25 mouse cellular contexts compared by ENCODE assay signal in the genomic region with DNA sequence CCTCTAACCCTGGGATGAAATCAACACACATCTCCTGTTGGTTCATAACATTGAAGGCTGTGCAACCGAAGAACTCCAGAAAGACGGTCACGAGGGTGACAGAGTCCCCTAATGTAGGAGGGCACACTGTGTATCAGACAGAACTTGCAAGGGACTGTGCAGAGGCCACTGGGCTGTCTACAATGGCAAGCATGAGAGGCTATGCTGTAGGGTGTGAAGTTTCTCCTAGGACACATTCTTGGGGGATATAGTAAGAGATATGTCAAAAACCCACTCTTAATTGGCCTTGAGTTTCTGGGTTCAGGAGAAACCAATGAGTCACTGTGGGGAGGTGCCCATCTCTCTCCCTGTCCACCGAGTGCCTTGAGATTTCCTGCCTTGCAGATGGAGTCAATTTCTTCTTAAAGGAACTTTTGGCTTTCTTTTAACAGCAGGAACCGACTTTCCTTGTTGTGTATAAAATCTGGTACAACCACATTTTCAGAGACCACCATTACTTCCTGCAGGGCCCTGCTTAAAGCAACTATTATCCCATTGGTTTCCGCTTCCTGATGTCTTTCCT. TPM values are rescaled to one million over a fixed set of nuclear protein-coding genes. Genes with fewer than 3 reads are reported as not detected.
DNase-seq lines count a peak whose midpoint lies in the region; ATAC-seq and TF ChIP-seq lines count a peak whose summit lies in the region.
"Had no signal": no experiment of that assay in that cellular context is flagged by ENCODE, and none has a peak within 500 bp of the region (broad histone marks: within the 10 kb centered on the region; RNA-seq: fewer than 3 reads in every experiment).

No protein-coding gene starts in this region.

- no peaks in the 10 kb centered on the region for H3K36me3 ChIP-seq in heart, adult 2 months (ENCODE audit: control insufficient read depth, insufficient read depth, low read length)
- H3K36me3 ChIP-seq in midbrain, embryonic 11.5 days (ENCODE audit: control insufficient read depth, insufficient read depth, low read length), result no peaks in the 10 kb centered on the region
- H3K36me3 ChIP-seq in midbrain, embryonic 10.5 days, result no peaks in the 10 kb centered on the region
- H3K36me3 ChIP-seq in C2C12 (ENCODE audit: control insufficient read depth, insufficient read depth) (no peaks in the 10 kb centered on the region), myocyte (ENCODE audit: control insufficient read depth, insufficient read depth) (no peaks in the 10 kb centered on the region)
- H3K36me3 ChIP-seq: embryonic facial prominence, embryonic 10.5 days; embryonic facial prominence, embryonic 15.5 days; forebrain, embryonic 15.5 days; hindbrain, embryonic 12.5 days; kidney, embryonic 15.5 days; limb, embryonic 13.5 days; lung, embryonic 15.5 days; neural tube, embryonic 12.5 days had no signal

- H3ac ChIP-seq in C2C12 (ENCODE audit: control insufficient read depth, insufficient read length, low read depth) (no peak overlapping the region), myocyte (ENCODE audit: control insufficient read depth, insufficient read length) (no peak overlapping the region)

- H3K79me2 ChIP-seq in heart, adult 2 months (replicated peaks; ENCODE audit: control insufficient read depth, insufficient read depth, low read length), result no peaks in the 10 kb centered on the region
- H3K79me2 ChIP-seq in C2C12 (ENCODE audit: control insufficient read depth, insufficient read depth), result no peaks in the 10 kb centered on the region
- H3K79me2 ChIP-seq in myocyte (ENCODE audit: control insufficient read depth, insufficient read depth), result no peaks in the 10 kb centered on the region

- H3K4me2 ChIP-seq in midbrain, embryonic 11.5 days, result no peak overlapping the region
- peak overlapping the region; percentile 70 for H3K4me2 ChIP-seq in myocyte (ENCODE audit: low read depth)
- H3K4me2 ChIP-seq: embryonic facial prominence, embryonic 15.5 days; forebrain, embryonic 15.5 days; hindbrain, embryonic 12.5 days; kidney, embryonic 15.5 days; limb, embryonic 13.5 days; liver, embryonic 11.5 days; lung, embryonic 15.5 days; neural tube, embryonic 12.5 days had no signal

- no peaks in the 10 kb centered on the region for H3K27me3 ChIP-seq in heart, adult 2 months (ENCODE audit: control insufficient read depth, insufficient read depth, low read length)
- H3K27me3 ChIP-seq in midbrain, embryonic 11.5 days (ENCODE audit: control insufficient read depth, insufficient read depth, low read length), result no peaks in the 10 kb centered on the region
- H3K27me3 ChIP-seq in midbrain, embryonic 10.5 days (ENCODE audit: low read depth, poor library complexity, severe bottlenecking), result no peaks in the 10 kb centered on the region
- H3K27me3 ChIP-seq in C2C12 (ENCODE audit: control insufficient read depth, insufficient read depth, insufficient read length) (no peaks in the 10 kb centered on the region), myocyte (ENCODE audit: control insufficient read depth, insufficient read depth, insufficient read length) (no peaks in the 10 kb centered on the region)
- H3K27me3 ChIP-seq: embryonic facial prominence, embryonic 15.5 days; forebrain, embryonic 15.5 days; hindbrain, embryonic 12.5 days; kidney, embryonic 15.5 days; limb, embryonic 13.5 days; lung, embryonic 15.5 days; neural tube, embryonic 12.5 days had no signal

- H3K4me1 ChIP-seq in heart, adult 2 months (ENCODE audit: control insufficient read depth, insufficient read depth, low read length), result peaks cover 15% of the 10 kb centered on the region
- H3K4me1 ChIP-seq in midbrain, embryonic 11.5 days (ENCODE audit: control insufficient read depth, insufficient read depth, low read length), result no peaks in the 10 kb centered on the region
- no peaks in the 10 kb centered on the region for H3K4me1 ChIP-seq in midbrain, embryonic 10.5 days
- H3K4me1 ChIP-seq: embryonic facial prominence, embryonic 15.5 days; forebrain, embryonic 15.5 days; hindbrain, embryonic 12.5 days; neural tube, embryonic 12.5 days had no signal

- no peaks in the 10 kb centered on the region for H3K9me3 ChIP-seq in midbrain, embryonic 11.5 days (ENCODE audit: control insufficient read depth, low read length)
- H3K9me3 ChIP-seq in midbrain, embryonic 10.5 days (replicated peaks), result peaks cover 4% of the 10 kb centered on the region; the same call in 1 of the 2 replicates
- H3K9me3 ChIP-seq: embryonic facial prominence, embryonic 10.5 days; embryonic facial prominence, embryonic 15.5 days; forebrain, embryonic 15.5 days; kidney, embryonic 15.5 days; limb, embryonic 13.5 days; lung, embryonic 15.5 days; neural tube, embryonic 12.5 days had no signal

- no peak for ATAC-seq in midbrain, embryonic 11.5 days (ENCODE audit: low FRiP score)
- ATAC-seq: forebrain, embryonic 15.5 days; hindbrain, postnatal 0 days; midbrain, embryonic 16.5 days had no signal

- no peak for TF ChIP-seq POLR2A in heart, adult 2 months (IDR thresholded peaks at IDR 0.05; ENCODE audit: insufficient read depth, low read depth, low read length)
- no peak for TF ChIP-seq POLR2A in myocyte (IDR thresholded peaks at IDR 0.05; ENCODE audit: insufficient read length, low read depth)

- H3K9ac ChIP-seq in heart, adult 2 months (ENCODE audit: low read depth, low read length), result no peak overlapping the region
- H3K9ac ChIP-seq in midbrain, embryonic 11.5 days (ENCODE audit: low read length), result no peak overlapping the region
- H3K9ac ChIP-seq: embryonic facial prominence, embryonic 15.5 days; forebrain, embryonic 15.5 days; hindbrain, embryonic 12.5 days; kidney, embryonic 15.5 days; limb, embryonic 13.5 days; lung, embryonic 15.5 days; neural tube, embryonic 12.5 days had no signal

- no peaks in the 10 kb centered on the region for H3K79me3 ChIP-seq in C2C12 (ENCODE audit: low read depth)

- DNase-seq in heart, adult 2 months, result no peak
- no peak for DNase-seq in heart, postnatal 25 days (ENCODE audit: low spot score)
- peak; percentile 66 for DNase-seq in midbrain, embryonic 11.5 days (ENCODE audit: low spot score, missing footprints)
- DNase-seq in midbrain, embryonic 10.5 days (ENCODE audit: low spot score), result no peak
- DNase-seq in urinary bladder, postnatal 36 days (ENCODE audit: low spot score in 2 of 2), result no peak
- DNase-seq: adrenal gland, postnatal 25 days; cerebellum, adult 2 months; cerebellum, postnatal 25 days; heart, postnatal 14 days; kidney, postnatal 4 days; right cerebral cortex, postnatal 4 days; thymus, postnatal 14 days had no signal

- no peak overlapping the region for H3K4me3 ChIP-seq in heart, adult 2 months
- no peak overlapping the region for H3K4me3 ChIP-seq in midbrain, embryonic 11.5 days (ENCODE audit: low read depth, low read length)
- H3K4me3 ChIP-seq in midbrain, embryonic 10.5 days, result no peak overlapping the region
- H3K4me3 ChIP-seq in C2C12 (ENCODE audit: insufficient read depth, poor library complexity, severe bottlenecking), result no peak overlapping the region
- no peak overlapping the region for H3K4me3 ChIP-seq in myocyte
- H3K4me3 ChIP-seq: embryonic facial prominence, embryonic 10.5 days; embryonic facial prominence, embryonic 15.5 days; forebrain, embryonic 15.5 days; hindbrain, embryonic 12.5 days; kidney, embryonic 15.5 days; limb, embryonic 13.5 days; lung, embryonic 15.5 days; neural tube, embryonic 12.5 days had no signal

- no peak for TF ChIP-seq EP300 in heart, adult 2 months (IDR thresholded peaks at IDR 0.05; ENCODE audit: insufficient read depth, low read depth, low read length)

- intact Hi-C loops in heart, adult 2 months (cut with DNase I), result loop anchor here (2.0 to 10.0 kb wide), 3 partner anchors 131 to 359 kb away; a partner anchor contains a TSS
- intact Hi-C loops in heart, postnatal 25 days (cut with DNase I), result loop anchor here (2.0 to 10.0 kb wide), 2 partner anchors 87 to 151 kb away; no protein-coding TSS in a partner anchor

- H3K27ac ChIP-seq in heart, adult 2 months, result peak overlapping the region; percentile 47
- no peak overlapping the region for H3K27ac ChIP-seq in midbrain, embryonic 11.5 days (ENCODE audit: low read depth, low read length)
- H3K27ac ChIP-seq in midbrain, embryonic 10.5 days (replicated peaks), result no peak overlapping the region
- H3K27ac ChIP-seq: embryonic facial prominence, embryonic 10.5 days; embryonic facial prominence, embryonic 15.5 days; forebrain, embryonic 15.5 days; hindbrain, embryonic 12.5 days; hindbrain, postnatal 0 days; kidney, embryonic 15.5 days; limb, embryonic 13.5 days; lung, embryonic 15.5 days; neural tube, embryonic 12.5 days had no signal

- no peak for TF ChIP-seq CTCF in heart, adult 2 months (IDR thresholded peaks at IDR 0.05)
- TF ChIP-seq CTCF in C2C12 (IDR thresholded peaks at IDR 0.05; ENCODE audit: control insufficient read depth, insufficient read depth, insufficient read length), result no peak

- 61% methylated on average over 6 of the region's 6 CpGs for WGBS in heart, adult 2 months
- WGBS in midbrain, embryonic 11.5 days, result 82% methylated on average over 6 of the region's 6 CpGs
- 86% methylated on average over 6 of the region's 6 CpGs for whole genome bisulfite sequencing in midbrain, embryonic 10.5 days

TF ChIP-seq in C2C12, 6 proteins besides CTCF, POLR2A, EP300 and RAD21:
- TF ChIP-seq CEBPB (IDR thresholded peaks at IDR 0.05; ENCODE audit: low read depth), result no peak
- TF ChIP-seq FOSL1 (IDR thresholded peaks at IDR 0.05; ENCODE audit: insufficient read depth, low read length, poor library complexity, severe bottlenecking), result peak; percentile 64
- TF ChIP-seq MYOD1 (IDR thresholded peaks at IDR 0.05; ENCODE audit: control insufficient read depth, insufficient read length, low read depth), result no peak
- peak; percentile 78 for TF ChIP-seq MAX (IDR thresholded peaks at IDR 0.05)
- TF ChIP-seq MYOG (IDR thresholded peaks at IDR 0.05; ENCODE audit: control insufficient read depth, extremely low read depth, insufficient read length), result no peak
TF ChIP-seq in C2C12: peak in this region for 2.

TF ChIP-seq in myocyte, 11 proteins besides CTCF, POLR2A, EP300 and RAD21 (continues in another document):
- TF ChIP-seq TCF12 (IDR thresholded peaks at IDR 0.05; ENCODE audit: insufficient read depth, poor library complexity, severe bottlenecking), result no peak
- TF ChIP-seq E2F4 (IDR thresholded peaks at IDR 0.05; ENCODE audit: insufficient read depth), result no peak
- TF ChIP-seq MYOG (IDR thresholded peaks at IDR 0.05; ENCODE audit: control insufficient read depth in 1 of 3, insufficient read depth in 1 of 3, insufficient read length in 2 of 3, low read depth in 2 of 3), result no peak
- no peak for TF ChIP-seq SRF (IDR thresholded peaks at IDR 0.05; ENCODE audit: control insufficient read depth, insufficient read length, low read depth)
- no peak for TF ChIP-seq CEBPB (IDR thresholded peaks at IDR 0.05; ENCODE audit: insufficient read depth, poor library complexity, severe bottlenecking)
- no peak for TF ChIP-seq POLR2AphosphoS2 (IDR thresholded peaks at IDR 0.05; ENCODE audit: insufficient read length, low read depth)

RNA-seq across cellular contexts. Expression of a gene that starts 29.7 kb away (rescaled TPM):
- 10 to 100 TPM; 31.1 to 36.1 TPM for total RNA-seq in heart, adult 2 months (2021)
- 25.5 and 30.5 TPM in 2 replicates for polyA plus RNA-seq in heart, adult 2 months (2012; rRNA removed)
- total RNA-seq in heart, postnatal 25 days (2021), result 10 to 100 TPM; 33.8 to 34.1 TPM
- polyA plus RNA-seq in midbrain, embryonic 11.5 days (2014; fragmentation: Nextera tagmentation; extraction: Ambion mirVana), result 172 and 190 TPM in 2 replicates
- 153 TPM in 2 replicates for polyA plus RNA-seq in midbrain, embryonic 10.5 days (2016; fragmentation: Nextera tagmentation; extraction: Ambion mirVana)
- polyA plus RNA-seq in C2C12 (2012; fragmentation: generic; extraction: Trizol) (69.6 TPM), myocyte (2012; fragmentation: generic; extraction: Trizol) (73.9 TPM)
